Mouse (Mus musculus): Measurements from ENCODE around the gene Akap2.

Akap2 gene

GRCm38 (mm10) chr4:57834141-57834540, 116.7 kb downstream of the Akap2 start:
- DNase-seq (ENCODE audit: low spot score), result no peak

GRCm38 (mm10) chr4:57837089-57837488, 119.6 kb downstream of the Akap2 start:
- no peak for DNase-seq (ENCODE audit: low spot score)

GRCm38 (mm10) chr4:57839343-57839742, 121.9 kb downstream of the Akap2 start:
- no peak for DNase-seq (ENCODE audit: low spot score)

- no peak for DNase-seq (ENCODE audit: low spot score)
These were observed 124.5 kb downstream of the Akap2 start for GRCm38 (mm10) chr4:57841911-57842310.

GRCm38 (mm10) chr4:57842472-57843305, 125.2 kb downstream of the Akap2 start:
- no peak for DNase-seq (ENCODE audit: low spot score)

- peak; percentile 67 for DNase-seq (ENCODE audit: low spot score)
These were observed 127.6 kb downstream of the Akap2 start for GRCm38 (mm10) chr4:57845031-57845431.

GRCm38 (mm10) chr4:57845541-57846210, 128.2 kb downstream of the Akap2 start:
- no peak for DNase-seq (ENCODE audit: low spot score)

GRCm38 (mm10) chr4:57846381-57846990, 129.0 kb downstream of the Akap2 start:
- no peak for DNase-seq (ENCODE audit: low spot score)

GRCm38 (mm10) chr4:57846991-57847422, 129.6 kb downstream of the Akap2 start:
- DNase-seq (ENCODE audit: low spot score), result no peak

GRCm38 (mm10) chr4:57847676-57848075, 130.2 kb downstream of the Akap2 start:
- DNase-seq (ENCODE audit: low spot score), result no peak

- DNase-seq (ENCODE audit: low spot score), result peak; percentile 33
These were observed 132.0 kb downstream of the Akap2 start for GRCm38 (mm10) chr4:57849465-57849864.

- peak; percentile 13 for DNase-seq (ENCODE audit: low spot score)
These were observed 134.3 kb downstream of the Akap2 start for GRCm38 (mm10) chr4:57851731-57852130.

GRCm38 (mm10) chr4:57852461-57853040, 135.1 kb downstream of the Akap2 start:
- DNase-seq (ENCODE audit: low spot score), result peak; percentile 29

GRCm38 (mm10) chr4:57854181-57854580, 136.7 kb downstream of the Akap2 start:
- DNase-seq (ENCODE audit: low spot score), result peak; percentile 27

GRCm38 (mm10) chr4:57855281-57855941, 138.0 kb downstream of the Akap2 start:
- peak; percentile 55 for DNase-seq (ENCODE audit: low spot score)

GRCm38 (mm10) chr4:57856673-57857072, 139.2 kb downstream of the Akap2 start:
- DNase-seq (ENCODE audit: low spot score), result peak; percentile 36

GRCm38 (mm10) chr4:57860204-57860611, 142.8 kb downstream of the Akap2 start:
- DNase-seq (ENCODE audit: low spot score), result peak; percentile 34

GRCm38 (mm10) chr4:57861166-57861565, 143.7 kb downstream of the Akap2 start:
- peak; percentile 32 for DNase-seq (ENCODE audit: low spot score)

GRCm38 (mm10) chr4:57861856-57862255, 144.4 kb downstream of the Akap2 start:
- peak; percentile 23 for DNase-seq (ENCODE audit: low spot score)

- peak; percentile 27 for DNase-seq (ENCODE audit: low spot score)
These were observed 145.0 kb downstream of the Akap2 start for GRCm38 (mm10) chr4:57862269-57862986.

- DNase-seq (ENCODE audit: low spot score), result peak; percentile 29
These were observed 148.6 kb downstream of the Akap2 start for GRCm38 (mm10) chr4:57866088-57866487.
